Mouse (Mus musculus): ENCODE data around the gene Slfn2.

Slfn2 gene

GRCm38 (mm10) chr11:83077714-83078422, 13.0 kb downstream of the Slfn2 start:
- no peak for DNase-seq (ENCODE audit: low spot score)

GRCm38 (mm10) chr11:83078423-83079140, 13.7 kb downstream of the Slfn2 start:
- DNase-seq (ENCODE audit: low spot score) = no peak

DNA sequence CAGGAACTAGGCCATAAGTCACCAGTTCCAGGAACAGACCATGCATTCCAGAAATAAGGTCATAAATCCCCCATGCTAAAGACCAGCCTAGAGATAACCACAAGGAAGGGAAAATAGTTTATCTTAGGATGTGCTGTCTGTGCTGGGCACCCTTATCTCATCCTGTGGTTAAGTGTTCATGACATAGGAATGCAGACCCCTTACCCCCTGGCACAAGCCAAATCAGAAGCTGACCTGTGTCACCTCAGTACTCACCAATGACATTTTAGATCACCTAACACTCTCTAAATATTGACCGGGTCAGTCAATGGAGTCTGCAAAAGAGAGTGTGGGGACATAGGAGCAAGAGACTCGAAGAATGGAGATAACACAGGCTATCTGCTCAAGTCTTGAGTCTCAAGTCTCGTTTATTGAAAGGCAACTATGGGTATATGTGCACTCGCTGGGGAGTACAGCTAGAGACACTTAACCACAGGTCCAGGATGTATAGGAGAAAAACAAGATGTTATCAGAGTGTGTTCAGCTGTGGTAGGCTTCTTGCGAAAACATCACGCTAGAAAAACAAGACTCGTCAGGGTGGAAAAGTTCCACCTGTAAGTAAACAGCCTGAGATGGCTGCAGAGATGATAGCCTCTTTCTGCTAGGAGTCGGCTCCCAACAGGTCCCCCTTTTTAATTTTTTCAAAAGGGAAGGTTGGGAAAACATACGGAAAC, 14.7 kb downstream of the Slfn2 start:
- no peak for DNase-seq (ENCODE audit: low spot score)

GRCm38 (mm10) chr11:83082741-83083473, 18.0 kb downstream of the Slfn2 start:
- DNase-seq (ENCODE audit: low spot score) = no peak

GRCm38 (mm10) chr11:83084161-83084560, 19.2 kb downstream of the Slfn2 start:
- DNase-seq (ENCODE audit: low spot score) = no peak

GRCm38 (mm10) chr11:83084761-83085160, 19.8 kb downstream of the Slfn2 start:
- no peak for DNase-seq (ENCODE audit: low spot score)

- DNase-seq (ENCODE audit: low spot score) = no peak
Measured at GRCm38 (mm10) chr11:83115138-83115537, 50.2 kb downstream of the Slfn2 start.

- DNase-seq (ENCODE audit: low spot score) = no peak
Measured at GRCm38 (mm10) chr11:83116597-83117227, 51.8 kb downstream of the Slfn2 start, which contains the start of gene Slfn1. Gene Slfn1 (plus strand): TSS chr11:83116849.

GRCm38 (mm10) chr11:83118056-83118455, 53.1 kb downstream of the Slfn2 start:
- DNase-seq (ENCODE audit: low spot score) = no peak

Measured in testis, postnatal 10 days (tissue).